Mouse (Mus musculus) limb, embryonic 10.5 days (tissue): ENCODE results near the gene Emg1. TPM values are rescaled to one million over a fixed set of nuclear protein-coding genes. Genes with fewer than 3 reads are reported as not detected.
A peak's percentile ranks its signal among the peaks of the same experiment; 100 is the strongest.

ENCODE experiments used
- DNase-seq: peaks from one replicate; pipeline ENCODE4 v3.0.0-alpha.2; 2017; ENCODE audit warnings: low spot score
- H3K27ac ChIP-seq: fragments of 300-500 bp; sonication (generic); 2 replicates; pipeline ENCODE4 v1.5.1; 2016; ENCODE audit warnings: mild to moderate bottlenecking
- H3K27me3 ChIP-seq: fragments of 300-500 bp; sonication (generic); 2 replicates; pipeline ENCODE4 v1.6.1; 2016; ENCODE audit warnings: low read depth, mild to moderate bottlenecking; ENCODE audit not compliant: poor library complexity, severe bottlenecking
- H3K36me3 ChIP-seq: fragments of 300-500 bp; sonication (generic); 2 replicates; pipeline ENCODE4 v1.6.1; 2016; ENCODE audit warnings: mild to moderate bottlenecking, moderate library complexity
- H3K4me1 ChIP-seq: fragments of 300-500 bp; sonication (generic); 2 replicates; pipeline ENCODE4 v1.6.1; 2016
- H3K4me3 ChIP-seq: fragments of 300-500 bp; sonication (generic); 2 replicates; pipeline ENCODE4 v1.5.1; 2016; ENCODE audit warnings: mild to moderate bottlenecking, moderate library complexity
- H3K9me3 ChIP-seq: fragments of 300-500 bp; sonication (generic); replicated peaks from 2 replicates; pipeline ENCODE4 v1.6.1; 2016; ENCODE audit warnings: mild to moderate bottlenecking
- WGBS: fragments of 180-500 bp; shearing (Covaris S2); methylation state at CpG from one replicate; pipeline ENCODE4 v1.1.7; 2016; 5-methylcytosine and 5-hydroxymethylcytosine counted together
- polyA plus RNA-seq: library from polyadenylated mRNA; unstranded; fragments of >200 nt; fragmentation: Nextera tagmentation; extraction: Ambion mirVana; gene quantifications from 2 replicates; pipeline ENCODE4 v1.2.1, GENCODE M21; 2016

Emg1 gene
- polyA plus RNA-seq, 1 experiment from 2014 or later: 254 TPM

DNA sequence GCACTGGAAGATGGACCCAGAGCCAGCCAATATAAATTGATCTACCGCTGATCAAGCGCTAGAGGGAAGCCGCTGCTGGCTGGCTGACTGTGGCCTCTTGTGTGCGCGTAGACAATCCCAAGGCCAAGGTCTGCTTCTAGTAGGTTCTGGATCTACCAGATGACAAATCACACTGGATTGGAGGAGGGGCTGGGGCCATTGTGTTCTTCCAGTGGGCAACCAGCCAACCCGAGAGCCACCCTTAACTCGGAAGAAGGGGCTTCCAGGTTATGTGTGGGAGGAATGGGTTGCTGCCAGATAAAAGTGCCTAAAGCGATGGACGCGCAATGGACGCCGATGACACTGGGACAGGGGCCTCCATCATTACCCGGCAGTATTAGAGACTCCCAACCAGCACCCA is 6.0 kb upstream of the Emg1 start:
- peaks cover 35% of the 10 kb centered on the region for H3K4me1 ChIP-seq
- 73% methylated on average over 13 of the region's 13 CpGs for WGBS
- H3K4me3 ChIP-seq: 0 out of 2 replicates have a peak overlapping the region, but pooled peaks have one; percentile 10
- H3K9me3 ChIP-seq: no peaks in the 10 kb centered on the region
- H3K27me3 ChIP-seq: no peaks in the 10 kb centered on the region
- no peak for DNase-seq
- peaks cover 48% of the 10 kb centered on the region for H3K36me3 ChIP-seq
- no peak overlapping the region for H3K27ac ChIP-seq

DNA sequence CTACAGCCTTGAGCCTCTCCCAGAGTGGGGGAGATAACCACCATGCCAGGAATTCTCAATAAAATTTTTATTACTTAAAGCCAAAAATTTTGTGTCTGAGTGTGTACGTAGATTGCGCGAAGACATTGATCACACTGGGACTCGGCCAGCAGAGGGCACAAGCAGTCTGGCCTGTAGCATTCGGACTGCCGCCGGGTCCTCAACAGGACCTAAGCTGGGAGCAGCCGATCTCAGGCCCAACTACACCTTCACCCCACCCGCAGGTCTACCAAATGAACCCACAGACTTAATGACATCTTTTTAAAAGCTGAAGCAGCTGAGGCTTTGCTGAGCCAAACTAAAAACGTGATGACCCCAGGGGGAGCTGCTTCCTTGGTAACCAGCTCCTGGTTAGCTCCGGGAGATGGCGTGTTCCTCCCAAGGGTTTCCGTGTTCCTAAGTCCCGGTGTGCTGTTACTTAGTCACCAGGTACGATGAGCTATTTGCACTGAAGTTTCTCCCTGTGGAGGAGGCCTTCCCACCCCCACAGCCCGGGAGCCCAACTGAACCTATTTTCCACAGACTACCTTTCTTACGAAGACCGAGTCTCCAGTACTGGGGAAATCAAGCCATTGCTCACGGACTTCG is 5.0 kb upstream of the Emg1 start:
- Histone ChIP-seq H3K27me3 (no peaks in the 10 kb centered on the region), H3K9me3 (no peaks in the 10 kb centered on the region), H3K27ac (no peak overlapping the region), H3K36me3 (peaks cover 48% of the 10 kb centered on the region), H3K4me3 (no peak overlapping the region), H3K4me1 (peaks cover 37% of the 10 kb centered on the region)
- peak; percentile 67 for DNase-seq
- WGBS: 76% methylated on average over 20 of the region's 20 CpGs

DNA sequence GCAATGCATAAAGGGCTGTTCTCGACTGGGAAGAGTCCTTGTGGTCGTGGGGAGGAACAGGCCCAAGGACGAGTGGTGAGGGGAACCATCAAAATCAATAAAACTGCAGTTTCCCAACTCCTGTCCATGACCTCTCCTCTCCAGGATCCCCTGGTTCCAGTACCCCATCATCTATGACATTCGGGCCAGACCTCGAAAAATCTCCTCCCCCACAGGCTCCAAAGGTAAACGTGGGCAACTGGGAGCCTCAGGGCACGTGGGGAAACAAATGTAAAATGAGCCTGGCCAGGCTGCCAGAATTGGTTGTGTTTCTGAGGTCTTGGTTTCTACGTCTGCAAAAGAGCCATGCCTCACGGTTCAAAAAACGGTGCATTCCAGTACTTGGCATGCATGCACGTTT is 940 bp upstream of the Emg1 start:
- H3K27me3 ChIP-seq: no peaks in the 10 kb centered on the region
- peak overlapping the region; percentile 76 for H3K4me3 ChIP-seq
- 20% methylated on average over 11 of the region's 11 CpGs for WGBS
- H3K4me1 ChIP-seq: peaks cover 32% of the 10 kb centered on the region
- H3K36me3 ChIP-seq: peaks cover 73% of the 10 kb centered on the region
- no peak for DNase-seq
- H3K9me3 ChIP-seq: no peaks in the 10 kb centered on the region
- peak overlapping the region; percentile 91 for H3K27ac ChIP-seq

DNA sequence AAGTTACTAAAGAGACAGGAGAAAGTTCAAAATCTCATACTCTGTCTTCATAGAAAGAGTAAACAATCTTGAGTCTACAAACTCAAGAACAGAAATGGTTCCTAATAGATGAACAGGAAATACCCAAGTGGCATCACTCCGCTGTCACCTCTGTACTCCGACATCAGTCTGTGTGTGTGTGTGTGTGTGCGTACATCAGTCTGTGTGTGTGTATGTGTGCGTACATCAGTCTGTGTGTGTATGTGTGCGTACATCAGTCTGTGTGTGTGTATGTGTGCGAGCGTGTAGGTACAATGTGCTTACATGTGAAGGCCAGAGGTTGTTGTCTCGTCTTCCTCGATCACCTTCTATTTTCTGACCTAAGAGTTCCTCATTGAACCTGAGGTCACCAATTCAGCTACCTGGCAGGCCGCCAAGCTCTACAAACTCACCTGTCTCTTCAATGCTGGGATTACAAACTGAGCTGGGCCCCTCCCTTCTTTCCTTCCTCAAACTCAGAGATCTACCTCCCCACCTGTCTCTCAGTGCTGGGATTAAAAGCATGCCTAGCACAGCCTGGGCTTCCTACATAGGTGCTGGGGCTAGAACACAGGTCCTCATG is 3.6 kb downstream of the Emg1 start:
- H3K4me1 ChIP-seq: peaks cover 22% of the 10 kb centered on the region
- no peak overlapping the region for H3K27ac ChIP-seq
- H3K36me3 ChIP-seq: peaks cover 73% of the 10 kb centered on the region
- no peaks in the 10 kb centered on the region for H3K27me3 ChIP-seq
- 95% methylated on average over 10 of the region's 10 CpGs for WGBS
- H3K9me3 ChIP-seq: no peaks in the 10 kb centered on the region
- no peak for DNase-seq
- no peak overlapping the region for H3K4me3 ChIP-seq

DNA sequence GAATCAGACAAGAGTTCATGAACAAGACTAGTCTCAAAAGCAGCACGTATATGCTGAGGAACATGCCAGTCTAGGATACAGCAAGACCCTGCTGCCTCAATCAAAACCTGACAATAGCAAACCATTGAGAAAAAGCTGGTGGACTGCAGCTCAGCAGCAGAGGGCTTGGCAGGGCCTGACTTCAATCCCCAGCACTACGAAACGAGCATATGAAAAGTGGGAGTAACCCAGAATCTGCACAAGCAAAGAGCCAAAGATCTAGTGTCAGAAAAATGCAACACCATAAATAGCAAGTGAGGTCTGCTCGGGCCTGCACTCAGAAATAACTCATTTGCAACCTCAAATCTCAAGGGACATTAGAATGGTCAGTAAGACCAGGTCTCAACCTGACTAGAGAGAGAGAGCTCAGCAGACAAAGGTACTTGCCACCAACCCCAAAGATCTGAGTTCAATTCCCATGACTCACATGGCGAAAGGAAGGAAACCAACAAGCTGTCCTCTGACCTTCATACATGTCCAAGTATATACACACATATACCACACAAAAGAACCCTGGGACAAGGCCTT is 5.8 kb downstream of the Emg1 start:
- Histone ChIP-seq H3K9me3 (no peaks in the 10 kb centered on the region), H3K4me1 (peaks cover 14% of the 10 kb centered on the region), H3K36me3 (peaks cover 94% of the 10 kb centered on the region), H3K27me3 (no peaks in the 10 kb centered on the region), H3K27ac (no peak overlapping the region), H3K4me3 (no peak overlapping the region)
- no peak for DNase-seq
- 87% methylated on average over 5 of the region's 5 CpGs for WGBS

DNA sequence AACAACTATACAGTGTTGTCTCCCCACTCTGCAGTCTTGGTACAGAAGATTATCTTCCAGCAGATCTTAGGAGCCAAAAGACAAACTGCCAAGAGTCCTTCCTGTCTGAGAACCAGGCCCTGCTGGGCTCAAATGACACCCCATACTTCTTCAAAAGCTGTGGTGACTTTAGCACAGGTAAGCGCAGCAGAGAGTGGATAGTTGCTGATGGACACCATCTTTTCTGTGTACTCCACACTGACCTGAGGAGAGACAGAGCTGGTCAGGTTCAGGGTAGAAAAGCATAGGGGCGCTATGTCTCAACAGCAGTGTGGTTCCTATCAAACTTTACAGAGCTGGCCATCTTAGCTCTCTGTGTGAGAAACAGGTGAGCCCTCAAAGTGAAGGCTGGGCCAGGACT is 7.6 kb downstream of the Emg1 start:
- 92% methylated on average over 2 of the region's 2 CpGs for WGBS

DNA sequence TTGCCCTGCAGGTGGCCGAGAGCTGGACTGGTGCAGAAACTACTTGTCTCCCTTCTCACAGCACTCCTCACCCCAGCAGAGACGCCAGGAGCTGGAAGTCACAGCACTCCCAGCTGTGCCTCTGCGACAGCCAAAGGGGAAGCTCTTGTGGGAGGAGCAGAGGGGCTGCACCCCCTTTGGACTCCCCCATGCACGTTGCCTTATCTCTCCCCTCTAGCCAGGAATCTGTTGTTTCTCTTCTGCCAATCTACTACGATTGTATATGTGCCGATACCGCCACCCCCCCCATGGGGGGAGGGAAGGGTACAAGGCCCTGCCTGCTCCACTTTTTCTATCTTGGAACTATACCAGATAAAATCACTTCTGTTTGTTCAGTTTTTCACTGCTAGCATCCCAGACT is 8.2 kb downstream of the Emg1 start:
- no peak for DNase-seq
- whole genome bisulfite sequencing: 82% methylated on average over 7 of the region's 7 CpGs
- Histone ChIP-seq H3K4me1 (no peaks in the 10 kb centered on the region), H3K36me3 (peaks cover 100% of the 10 kb centered on the region), H3K27ac (no peak overlapping the region), H3K27me3 (no peaks in the 10 kb centered on the region), H3K4me3 (no peak overlapping the region), H3K9me3 (no peaks in the 10 kb centered on the region)

More for the DNA sequence above, 7.6 kb downstream of the Emg1 start:
- H3K27ac ChIP-seq: no peak overlapping the region
- no peaks in the 10 kb centered on the region for H3K9me3 ChIP-seq
- no peak overlapping the region for H3K4me3 ChIP-seq
- no peaks in the 10 kb centered on the region for H3K4me1 ChIP-seq
- H3K36me3 ChIP-seq: peaks cover 100% of the 10 kb centered on the region
- no peaks in the 10 kb centered on the region for H3K27me3 ChIP-seq
- no peak for DNase-seq

DNA sequence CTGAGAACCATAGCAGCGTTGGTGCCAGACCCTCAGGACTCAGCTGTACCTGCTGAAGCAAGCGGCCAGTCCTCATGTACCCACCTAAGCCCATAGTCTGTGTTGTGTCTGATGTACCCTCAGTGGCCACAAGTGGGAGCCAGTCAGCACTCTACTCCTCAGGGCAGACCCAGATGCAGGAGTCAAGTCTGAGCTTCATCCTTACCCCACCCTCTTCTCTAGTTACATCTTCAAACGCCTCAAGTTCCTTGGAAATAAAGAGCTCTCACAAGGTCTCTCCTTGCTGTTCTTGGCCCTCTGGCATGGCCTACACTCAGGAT is 9.2 kb downstream of the Emg1 start:
- peaks cover 94% of the 10 kb centered on the region for H3K36me3 ChIP-seq
- 53% methylated on average over 3 of the region's 3 CpGs for WGBS

DNA sequence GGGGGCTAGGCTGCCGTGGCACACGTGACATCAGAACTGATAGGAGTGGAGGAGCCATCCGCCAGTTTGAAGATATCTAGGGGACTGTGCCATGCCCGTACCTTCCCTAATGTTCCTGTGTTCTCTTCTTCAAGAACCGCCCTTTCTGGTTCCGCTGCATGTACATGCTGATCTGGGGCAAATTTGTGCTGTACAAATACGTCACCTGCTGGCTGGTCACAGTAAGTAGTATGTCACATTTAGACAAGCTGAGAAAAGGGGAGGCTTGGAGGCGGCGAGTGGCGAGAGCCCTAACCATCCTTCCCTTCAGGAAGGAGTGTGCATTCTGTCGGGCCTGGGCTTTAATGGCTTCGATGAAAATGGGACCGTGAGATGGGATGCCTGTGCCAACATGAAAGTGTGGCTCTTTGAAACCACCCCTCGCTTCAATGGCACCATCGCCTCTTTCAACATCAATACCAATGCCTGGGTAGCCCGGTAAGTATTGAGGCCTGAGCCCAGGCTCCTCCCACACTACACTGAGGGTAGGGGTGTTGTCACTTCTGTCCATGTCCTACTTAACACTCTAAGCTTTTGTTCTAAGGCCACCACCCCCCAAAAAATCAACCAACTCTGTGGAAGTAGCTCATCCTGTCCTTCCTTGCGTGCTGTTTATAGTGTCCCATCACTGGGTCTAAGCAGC is 9.7 kb downstream of the Emg1 start:
- no peaks in the 10 kb centered on the region for H3K4me1 ChIP-seq
- WGBS: 92% methylated on average over 17 of the region's 17 CpGs
- no peak overlapping the region for H3K4me3 ChIP-seq
- DNase-seq: no peak
- H3K36me3 ChIP-seq: peaks cover 89% of the 10 kb centered on the region
- no peaks in the 10 kb centered on the region for H3K27me3 ChIP-seq
- H3K9me3 ChIP-seq: no peaks in the 10 kb centered on the region
- H3K27ac ChIP-seq: no peak overlapping the region

More for the DNA sequence above, 9.2 kb downstream of the Emg1 start:
- DNase-seq: peak; percentile 72
- Histone ChIP-seq H3K9me3 (no peaks in the 10 kb centered on the region), H3K4me3 (no peak overlapping the region), H3K27ac (no peak overlapping the region), H3K4me1 (no peaks in the 10 kb centered on the region), H3K27me3 (no peaks in the 10 kb centered on the region)

DNA sequence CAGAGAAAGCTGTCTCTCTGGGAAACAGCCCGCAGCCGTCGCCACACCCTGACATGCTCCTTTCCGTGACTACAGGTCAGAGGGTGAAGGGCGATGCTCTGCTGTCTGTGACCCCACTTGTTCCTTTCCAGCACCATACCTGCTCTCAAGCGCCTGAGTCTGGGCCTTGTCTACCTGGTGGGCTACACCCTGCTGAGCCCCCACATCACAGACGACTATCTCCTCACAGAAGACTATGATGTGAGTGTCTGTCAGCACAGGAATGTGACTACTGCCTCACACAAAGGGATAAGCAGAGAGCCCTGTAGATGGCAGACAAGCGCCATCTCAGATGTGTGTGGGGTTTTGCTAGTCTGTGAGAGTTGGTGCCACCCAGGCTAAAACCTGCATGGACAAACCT is 10.6 kb downstream of the Emg1 start:
- no peaks in the 10 kb centered on the region for H3K9me3 ChIP-seq
- 86% methylated on average over 8 of the region's 8 CpGs for WGBS
- H3K27me3 ChIP-seq: no peaks in the 10 kb centered on the region
- H3K36me3 ChIP-seq: peaks cover 80% of the 10 kb centered on the region
- H3K4me3 ChIP-seq: no peak overlapping the region
- H3K27ac ChIP-seq: no peak overlapping the region
- H3K4me1 ChIP-seq: no peaks in the 10 kb centered on the region
- no peak for DNase-seq

DNA sequence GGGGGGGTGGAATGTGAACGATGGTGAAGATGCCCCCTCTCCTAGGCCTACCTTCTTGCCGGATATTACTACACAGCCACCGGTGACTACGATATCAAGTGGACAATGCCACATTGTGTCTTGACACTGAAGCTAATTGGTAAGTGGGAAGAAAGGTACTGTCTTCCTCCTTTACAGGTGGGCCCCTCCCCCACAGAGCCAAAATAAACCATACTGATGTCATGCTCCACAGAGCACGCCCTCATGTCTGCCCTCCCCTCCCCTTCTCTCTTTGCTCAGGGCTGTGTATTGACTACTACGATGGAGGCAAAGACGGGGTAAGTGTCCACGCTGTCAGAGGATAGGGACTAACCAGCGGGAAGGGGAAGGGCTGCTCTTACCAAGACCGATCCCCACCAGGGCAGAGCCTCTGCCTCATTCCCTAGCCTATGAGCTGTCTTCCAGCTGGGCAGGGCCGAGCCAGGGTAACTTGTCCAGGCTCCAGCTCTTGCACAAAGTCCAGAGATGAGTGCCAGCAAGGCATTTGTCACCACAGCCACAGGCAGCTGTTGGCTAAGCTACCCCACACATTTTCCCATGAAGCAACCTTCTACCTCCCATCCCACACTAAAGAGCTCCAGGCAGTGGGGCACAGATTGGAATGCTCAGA is 11.9 kb downstream of the Emg1 start:
- H3K27me3 ChIP-seq: no peaks in the 10 kb centered on the region
- H3K27ac ChIP-seq: no peak overlapping the region
- H3K36me3 ChIP-seq: peaks cover 75% of the 10 kb centered on the region
- no peaks in the 10 kb centered on the region for H3K4me1 ChIP-seq
- H3K4me3 ChIP-seq: no peak overlapping the region
- 89% methylated on average over 11 of the region's 11 CpGs for WGBS
- H3K9me3 ChIP-seq: no peaks in the 10 kb centered on the region
- no peak for DNase-seq

DNA sequence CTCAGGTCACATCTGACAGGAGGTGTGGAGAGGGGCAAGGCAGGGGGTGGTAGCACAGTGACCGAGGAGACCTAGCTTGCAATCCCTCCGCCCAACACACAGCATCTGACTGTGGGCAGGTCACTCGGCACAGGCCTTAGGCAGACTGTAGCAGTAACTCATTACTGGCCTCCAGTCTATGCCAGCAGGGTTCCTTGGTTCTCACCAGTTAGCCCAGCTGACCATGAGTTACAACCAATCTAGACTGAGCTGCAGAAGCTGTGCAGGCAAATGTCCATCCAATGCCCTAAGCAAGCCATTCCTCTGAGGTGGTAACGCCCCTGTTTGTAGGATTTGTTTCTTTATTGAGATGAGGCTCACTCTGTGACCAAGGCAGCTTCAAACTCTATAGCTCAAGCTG is 12.6 kb downstream of the Emg1 start:
- 87% methylated on average over 4 of the region's 4 CpGs for WGBS
- no peaks in the 10 kb centered on the region for H3K27me3 ChIP-seq
- no peaks in the 10 kb centered on the region for H3K9me3 ChIP-seq
- H3K4me1 ChIP-seq: 0 out of 2 replicates have a peak, but pooled peaks cover 2% of the 10 kb centered on the region
- DNase-seq: no peak
- peaks cover 68% of the 10 kb centered on the region for H3K36me3 ChIP-seq
- no peak overlapping the region for H3K27ac ChIP-seq
- H3K4me3 ChIP-seq: no peak overlapping the region

DNA sequence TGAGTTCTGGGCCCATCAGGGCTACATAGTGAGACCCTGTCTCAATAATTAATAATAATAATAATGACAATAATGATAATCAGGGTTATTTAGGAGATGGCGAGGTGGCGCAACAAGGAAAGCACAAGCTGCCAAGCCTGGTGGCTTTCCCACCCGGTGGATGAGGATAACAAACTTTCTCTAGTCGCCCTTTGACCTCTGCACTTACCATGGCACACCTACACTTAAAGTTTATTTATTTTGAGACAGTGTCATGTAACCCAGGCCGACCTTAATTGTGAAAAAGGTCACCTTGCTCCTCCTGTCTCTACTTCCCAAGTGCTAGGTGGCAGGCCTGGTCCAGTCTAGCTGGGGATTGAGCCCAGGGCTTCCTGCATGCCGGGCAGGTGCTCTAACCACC is 13.2 kb downstream of the Emg1 start:
- H3K4me3 ChIP-seq: no peak overlapping the region
- DNase-seq: no peak
- H3K27ac ChIP-seq: no peak overlapping the region
- H3K36me3 ChIP-seq: peaks cover 62% of the 10 kb centered on the region
- H3K4me1 ChIP-seq: peaks cover 8% of the 10 kb centered on the region
- no peaks in the 10 kb centered on the region for H3K27me3 ChIP-seq
- H3K9me3 ChIP-seq: no peaks in the 10 kb centered on the region
- 85% methylated on average over 6 of the region's 6 CpGs for WGBS
